Mouse (Mus musculus) testis, adult 2 months (tissue): ENCODE data around the gene Thra. TPM values are rescaled to one million over a fixed set of nuclear protein-coding genes. Genes with fewer than 3 reads are reported as not detected.
A peak's percentile ranks its signal among the peaks of the same experiment; 100 is the strongest.

Experiments used
- H3K27ac ChIP-seq: fragments of 200-500 bp; 2 replicates; pipeline ENCODE4 v1.5.1; 2012; ENCODE audit warnings: low read depth, low read length; ENCODE audit not compliant: control insufficient read depth, insufficient read depth
- H3K27me3 ChIP-seq: fragments of 200-500 bp; 2 replicates; pipeline ENCODE4 v1.6.1; 2012; ENCODE audit warnings: mild to moderate bottlenecking, low read length, moderate library complexity; ENCODE audit not compliant: control insufficient read depth, insufficient read depth
- H3K36me3 ChIP-seq: fragments of 200-500 bp; 2 replicates; pipeline ENCODE4 v1.6.1; 2012; ENCODE audit warnings: mild to moderate bottlenecking, low read length; ENCODE audit not compliant: control insufficient read depth, insufficient read depth
- H3K4me1 ChIP-seq: fragments of 200-500 bp; 2 replicates; pipeline ENCODE4 v1.6.1; 2012; ENCODE audit warnings: low read length; ENCODE audit not compliant: control insufficient read depth, insufficient read depth
- H3K4me3 ChIP-seq: fragments of 200-500 bp; 2 replicates; pipeline ENCODE4 v1.5.1; 2012; ENCODE audit warnings: low read depth, mild to moderate bottlenecking, low read length, moderate library complexity, mixed read lengths; ENCODE audit not compliant: control insufficient read depth
- CTCF ChIP-seq: fragments of 200-500 bp; IDR thresholded peaks from 2 replicates; pipeline ENCODE4 v1.5.1; 2012; ENCODE audit warnings: low read depth, mild to moderate bottlenecking, inconsistent platforms, low read length, moderate library complexity; ENCODE audit not compliant: control insufficient read depth, insufficient read depth, insufficient replicate concordance
- POLR2A ChIP-seq: fragments of 200-500 bp; IDR thresholded peaks from 2 replicates; pipeline ENCODE4 v1.6.1; 2012; ENCODE audit warnings: low read depth, mild to moderate bottlenecking, inconsistent platforms, low read length, moderate library complexity; ENCODE audit not compliant: control insufficient read depth
- polyA plus RNA-seq: library from polyadenylated mRNA; depleted of rRNA; stranded (reverse); fragments of >200 nt; gene quantifications from 2 replicates; pipeline ENCODE4 v1.2.3, GENCODE M21; 2012

The Thra gene
- polyA plus RNA-seq, 1 experiment = 14.4 TPM

DNA sequence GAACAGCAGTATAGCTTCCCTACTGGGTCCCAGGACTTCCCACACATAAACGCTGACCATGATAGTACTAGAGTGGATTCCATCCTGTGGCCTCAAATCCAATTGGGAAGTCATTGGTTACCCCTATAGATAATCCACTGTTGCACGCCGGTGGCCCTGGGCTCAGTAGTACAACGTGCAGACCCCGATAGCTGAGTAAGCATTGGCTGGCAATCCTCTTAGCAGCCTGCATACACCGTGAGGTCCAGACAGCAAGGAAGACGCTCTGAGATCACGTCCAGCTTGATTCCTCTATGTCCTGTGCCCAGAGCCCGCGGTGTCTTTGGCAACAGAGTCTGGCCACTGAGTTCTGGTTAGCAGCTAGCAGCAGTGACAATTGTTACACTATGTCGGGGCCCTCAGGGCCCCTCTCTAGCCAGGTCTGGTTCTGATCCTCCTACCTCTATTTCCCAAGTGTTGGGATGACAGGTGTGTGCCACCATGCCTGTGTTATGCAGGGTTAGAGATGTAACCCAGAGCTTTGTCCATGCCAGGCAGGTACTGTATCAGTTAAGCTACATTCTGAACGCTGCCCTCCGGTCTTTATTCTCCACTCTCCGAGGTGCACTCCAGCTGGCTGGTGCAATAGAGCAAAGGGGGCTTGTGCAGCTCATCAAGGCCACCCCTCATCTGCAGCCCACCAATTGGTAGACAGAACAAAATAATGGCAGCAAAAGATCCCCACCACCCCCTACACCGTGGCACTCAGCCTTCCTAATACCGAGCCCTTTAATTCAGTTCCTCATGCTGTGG is 41.4 kb upstream of the Thra start:
- H3K27ac ChIP-seq = no peak overlapping the region
- TF ChIP-seq POLR2A = no peak
- no peak for TF ChIP-seq CTCF

DNA sequence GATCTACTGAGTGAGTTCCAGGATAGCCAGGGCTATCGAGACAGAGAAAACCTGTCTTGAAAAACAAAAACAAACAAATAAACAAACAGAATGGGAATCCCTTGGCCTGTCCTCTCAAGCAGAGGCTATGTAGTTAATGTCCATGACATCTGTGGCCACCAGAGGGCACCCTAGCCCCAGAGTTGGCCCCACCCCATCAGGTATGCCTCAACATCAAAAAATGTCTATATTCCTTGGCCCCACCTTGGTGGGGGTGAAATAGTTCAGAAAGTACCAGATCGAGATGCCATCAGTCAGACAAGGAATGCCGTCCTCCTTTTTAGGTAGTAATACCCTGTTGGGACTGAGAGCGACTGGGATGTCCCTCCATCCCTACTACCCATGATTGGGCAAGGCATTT is 40.5 kb upstream of the Thra start:
- peak; percentile 82; the same call in 1 of the 2 replicates for TF ChIP-seq CTCF
- no peak for TF ChIP-seq POLR2A
- Histone ChIP-seq H3K4me3 (no peak overlapping the region), H3K27ac (no peak overlapping the region)

More for the DNA sequence above, 41.4 kb upstream of the Thra start:
- Histone ChIP-seq H3K27me3 (no peaks in the 10 kb centered on the region), H3K36me3 (no peaks in the 10 kb centered on the region), H3K4me1 (no peaks in the 10 kb centered on the region), H3K4me3 (no peak overlapping the region)

DNA sequence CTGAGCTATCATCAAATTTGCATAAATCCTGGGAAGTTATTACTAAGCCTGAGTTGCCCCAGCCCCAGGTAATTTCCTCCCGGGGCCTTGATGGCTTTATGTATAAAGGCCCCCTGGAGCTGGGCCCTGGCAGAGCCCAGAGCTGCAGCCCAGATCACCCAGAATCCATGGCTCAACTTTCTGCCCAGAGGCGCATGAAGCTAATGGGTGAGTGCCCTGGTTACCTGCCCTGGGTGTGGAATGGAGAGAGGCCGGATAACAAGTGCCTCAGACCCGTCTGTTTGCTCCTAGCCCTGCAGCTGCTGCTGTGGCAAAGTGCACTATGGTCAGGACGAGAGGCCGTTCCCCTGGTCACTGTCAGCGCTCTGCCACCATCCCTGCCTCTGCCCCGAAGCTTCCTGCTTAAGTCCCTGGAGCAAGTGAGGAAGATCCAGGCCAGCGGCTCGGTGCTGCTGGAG is 39.2 kb upstream of the Thra start, which contains the start of gene Csf3:
Csf3 (plus strand) TSS at position 51 of the 458 bp plus-strand sequence.
- H3K27me3 ChIP-seq = no peaks in the 10 kb centered on the region
- H3K27ac ChIP-seq = no peak within 1 kb of the TSS
- no peak within 1 kb of the TSS for H3K4me3 ChIP-seq
- TF ChIP-seq CTCF (no peak), POLR2A (no peak)
- H3K4me1 ChIP-seq = no peaks in the 10 kb centered on the region
- no peaks in the 10 kb centered on the region; the same call in 1 of the 2 replicates for H3K36me3 ChIP-seq

More for the DNA sequence above, 40.5 kb upstream of the Thra start:
- H3K4me1 ChIP-seq = no peaks in the 10 kb centered on the region
- H3K27me3 ChIP-seq = no peaks in the 10 kb centered on the region
- H3K36me3 ChIP-seq = no peaks in the 10 kb centered on the region; the same call in 1 of the 2 replicates

DNA sequence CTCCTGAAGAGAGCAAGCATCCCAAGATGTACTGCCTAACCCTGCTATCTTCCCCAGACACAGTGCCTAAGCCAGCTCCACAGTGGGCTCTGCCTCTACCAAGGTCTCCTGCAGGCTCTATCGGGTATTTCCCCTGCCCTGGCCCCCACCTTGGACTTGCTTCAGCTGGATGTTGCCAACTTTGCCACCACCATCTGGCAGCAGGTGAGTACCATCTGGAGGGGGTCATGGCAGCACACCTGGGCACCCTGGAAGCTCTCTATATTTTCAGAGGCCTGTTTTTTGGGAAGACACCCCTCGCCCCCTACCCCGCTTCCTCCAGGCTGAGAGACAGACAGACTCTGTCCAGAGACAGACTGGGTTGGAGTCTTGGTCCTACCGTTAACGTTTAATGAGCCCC is 38.1 kb upstream of the Thra start:
- Histone ChIP-seq H3K27ac (no peak overlapping the region), H3K36me3 (no peaks in the 10 kb centered on the region; the same call in 1 of the 2 replicates), H3K27me3 (no peaks in the 10 kb centered on the region), H3K4me1 (no peaks in the 10 kb centered on the region), H3K4me3 (no peak overlapping the region)
- TF ChIP-seq POLR2A (no peak), CTCF (no peak)

DNA sequence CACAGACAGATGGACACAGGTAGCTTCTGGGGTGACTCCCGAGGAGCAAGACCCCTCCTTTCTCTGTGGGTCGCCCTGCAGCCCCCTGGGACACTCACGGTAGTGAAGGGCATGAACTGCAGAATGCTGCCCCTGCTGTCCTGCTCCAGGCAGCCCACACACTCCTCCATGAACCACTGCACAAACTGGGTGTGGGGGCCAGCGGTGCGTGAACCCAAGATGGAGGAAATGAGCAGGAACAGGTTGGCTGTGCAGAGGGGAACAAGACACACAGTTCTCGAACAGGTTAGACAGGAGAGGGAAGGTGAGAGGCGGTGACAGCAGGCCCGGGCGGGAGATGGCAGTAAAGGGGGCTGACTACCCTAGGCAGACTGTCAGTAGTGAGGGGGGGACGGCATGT is 35.4 kb upstream of the Thra start:
- Histone ChIP-seq H3K36me3 (no peaks in the 10 kb centered on the region; the same call in none of the 2 replicates), H3K27me3 (no peaks in the 10 kb centered on the region), H3K4me1 (no peaks in the 10 kb centered on the region; the same call in 1 of the 2 replicates), H3K27ac (no peak overlapping the region), H3K4me3 (no peak overlapping the region)
- TF ChIP-seq CTCF (no peak), POLR2A (no peak)

DNA sequence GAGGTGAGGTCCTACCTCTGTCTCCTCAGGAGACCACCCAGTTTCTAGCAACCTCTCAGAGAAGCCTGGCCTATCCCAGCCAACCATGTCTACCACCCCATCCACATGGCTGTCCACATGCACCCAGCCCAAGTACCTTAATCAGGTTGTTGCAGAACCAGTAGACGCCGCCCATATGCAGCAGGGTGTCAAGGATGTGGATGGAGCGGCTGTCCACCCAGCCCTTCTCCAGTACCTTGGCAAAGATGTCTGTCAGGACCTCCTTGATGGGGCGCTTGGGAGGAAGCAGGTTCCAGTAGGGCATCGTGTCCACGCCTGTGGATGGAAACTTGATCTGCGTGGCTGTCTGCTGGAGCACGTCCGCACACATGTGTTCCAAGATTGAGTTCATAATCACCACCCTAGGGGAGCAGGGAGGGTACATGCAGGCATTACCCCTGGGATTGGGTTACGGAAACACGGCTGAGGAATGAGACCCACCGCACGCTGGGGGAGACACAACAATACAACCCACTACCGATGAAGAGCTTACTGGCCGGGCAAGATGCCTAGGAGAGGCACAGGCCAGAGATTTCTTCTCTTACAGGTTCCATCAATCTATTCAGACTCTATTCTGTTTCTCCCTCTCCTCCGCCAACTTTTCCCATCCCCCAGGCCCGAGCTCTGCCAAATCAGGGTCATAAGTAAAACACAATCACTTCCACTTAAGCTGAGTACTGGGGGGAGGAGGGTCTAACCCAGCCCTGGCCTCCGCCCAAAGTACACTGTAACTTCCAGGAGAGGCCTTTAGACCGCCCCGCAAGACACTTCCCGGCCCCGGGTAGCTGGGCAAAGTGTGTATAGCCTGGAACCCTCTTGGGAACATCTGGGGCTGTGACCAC is 32.8 kb upstream of the Thra start:
- H3K36me3 ChIP-seq = no peaks in the 10 kb centered on the region; the same call in none of the 2 replicates
- TF ChIP-seq CTCF (no peak), POLR2A (no peak)
- no peak overlapping the region for H3K27ac ChIP-seq
- H3K27me3 ChIP-seq = no peaks in the 10 kb centered on the region
- H3K4me3 ChIP-seq = no peak overlapping the region
- H3K4me1 ChIP-seq = no peaks in the 10 kb centered on the region; the same call in 1 of the 2 replicates
